Mouse (Mus musculus): ENCODE data around the gene Tm4sf19.

The Tm4sf19 gene

GRCm38 (mm10) chr16:32406671-32407070, 6.4 kb downstream of the Tm4sf19 start:
- no peak for TF ChIP-seq GATA4 (IDR thresholded peaks at IDR 0.05; ENCODE audit: insufficient replicate concordance, low read length)

GRCm38 (mm10) chr16:32407730-32408129, 7.4 kb downstream of the Tm4sf19 start:
- no peak for TF ChIP-seq GATA4 (IDR thresholded peaks at IDR 0.05; ENCODE audit: insufficient replicate concordance, low read length)

GRCm38 (mm10) chr16:32417457-32417856, 17.2 kb downstream of the Tm4sf19 start:
- no peak for TF ChIP-seq GATA4 (IDR thresholded peaks at IDR 0.05; ENCODE audit: insufficient replicate concordance, low read length)

GRCm38 (mm10) chr16:32419517-32420483, 19.5 kb downstream of the Tm4sf19 start, which contains the start of gene Tctex1d2:
Gene Tctex1d2 (plus strand): TSS chr16:32419702.
- TF ChIP-seq GATA4 (IDR thresholded peaks at IDR 0.05; ENCODE audit: insufficient replicate concordance, low read length): peak; percentile 70; the same call in 1 of the 2 replicates

- no peak for TF ChIP-seq GATA4 (IDR thresholded peaks at IDR 0.05; ENCODE audit: insufficient replicate concordance, low read length)
These were observed 27.2 kb downstream of the Tm4sf19 start for GRCm38 (mm10) chr16:32427506-32427905.

- peak; percentile 42; the same call in 1 of the 2 replicates for TF ChIP-seq GATA4 (IDR thresholded peaks at IDR 0.05; ENCODE audit: insufficient replicate concordance, low read length)
These were observed 30.3 kb downstream of the Tm4sf19 start, which contains the start of gene Pcyt1a for GRCm38 (mm10) chr16:32430474-32431046. Gene Pcyt1a (plus strand): TSS chr16:32430921.

GRCm38 (mm10) chr16:32431047-32431591, 30.8 kb downstream of the Tm4sf19 start:
- no peak for TF ChIP-seq GATA4 (IDR thresholded peaks at IDR 0.05; ENCODE audit: insufficient replicate concordance, low read length)

GRCm38 (mm10) chr16:32431926-32432325, 31.6 kb downstream of the Tm4sf19 start:
- TF ChIP-seq GATA4 (IDR thresholded peaks at IDR 0.05; ENCODE audit: insufficient replicate concordance, low read length): no peak

- TF ChIP-seq GATA4 (IDR thresholded peaks at IDR 0.05; ENCODE audit: insufficient replicate concordance, low read length): no peak
These were observed 32.8 kb downstream of the Tm4sf19 start for GRCm38 (mm10) chr16:32433138-32433537.

GRCm38 (mm10) chr16:32434066-32434465, 33.8 kb downstream of the Tm4sf19 start:
- no peak for TF ChIP-seq GATA4 (IDR thresholded peaks at IDR 0.05; ENCODE audit: insufficient replicate concordance, low read length)

- TF ChIP-seq GATA4 (IDR thresholded peaks at IDR 0.05; ENCODE audit: insufficient replicate concordance, low read length): no peak
These were observed 34.4 kb downstream of the Tm4sf19 start for GRCm38 (mm10) chr16:32434691-32435090.

GRCm38 (mm10) chr16:32436657-32437056, 36.4 kb downstream of the Tm4sf19 start:
- no peak for TF ChIP-seq GATA4 (IDR thresholded peaks at IDR 0.05; ENCODE audit: insufficient replicate concordance, low read length)

- no peak for TF ChIP-seq GATA4 (IDR thresholded peaks at IDR 0.05; ENCODE audit: insufficient replicate concordance, low read length)
These were observed 37.0 kb downstream of the Tm4sf19 start for GRCm38 (mm10) chr16:32437266-32437665.

- TF ChIP-seq GATA4 (IDR thresholded peaks at IDR 0.05; ENCODE audit: insufficient replicate concordance, low read length): no peak
These were observed 41.1 kb downstream of the Tm4sf19 start for GRCm38 (mm10) chr16:32441432-32441831.

- no peak for TF ChIP-seq GATA4 (IDR thresholded peaks at IDR 0.05; ENCODE audit: insufficient replicate concordance, low read length)
These were observed 45.3 kb downstream of the Tm4sf19 start for GRCm38 (mm10) chr16:32445558-32445957.
